Mouse (Mus musculus): Measurements from ENCODE around the gene Stat3. TPM values are rescaled to one million over a fixed set of nuclear protein-coding genes. Genes with fewer than 3 reads are reported as not detected.

The Stat3 gene
- polyA plus RNA-seq, 1 experiment from 2014 or later: 43.5 TPM

DNA sequence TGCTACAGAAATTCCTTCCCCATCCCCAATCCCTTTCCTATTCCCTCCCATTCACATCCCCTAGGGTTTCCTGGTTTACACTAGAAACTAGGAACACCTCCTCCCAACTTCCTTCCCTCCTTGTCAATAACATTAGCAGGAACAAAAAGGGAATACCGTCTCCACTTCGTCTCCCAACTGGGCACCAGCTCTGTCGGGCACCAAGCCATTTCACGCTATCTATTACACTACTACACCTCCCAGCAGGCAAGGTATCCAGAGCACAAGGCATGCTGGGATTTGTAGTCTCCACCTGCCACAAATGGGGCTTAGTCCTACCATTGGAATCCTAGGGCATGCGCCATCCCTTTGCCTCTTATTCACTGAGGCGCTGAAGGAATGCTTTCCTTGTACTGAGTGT is 21.2 kb upstream of the Stat3 start:
- Histone ChIP-seq H3K4me3 (ENCODE audit: low read depth, low read length) (no peak overlapping the region), H3K4me1 (ENCODE audit: control insufficient read depth, insufficient read depth, low read length) (peaks cover 43% of the 10 kb centered on the region), H3K4me2 (replicated peaks; ENCODE audit: low read depth, low read length) (no peak overlapping the region), H3K9ac (replicated peaks; ENCODE audit: low read depth, low read length) (no peak overlapping the region), H3K9me3 (ENCODE audit: control insufficient read depth, low read depth, low read length) (no peaks in the 10 kb centered on the region), H3K27ac (ENCODE audit: low read length) (no peak overlapping the region), H3K27me3 (ENCODE audit: control insufficient read depth, insufficient read depth, low read length) (peaks cover 13% of the 10 kb centered on the region), H3K36me3 (ENCODE audit: control insufficient read depth, insufficient read depth, low read length) (peaks cover 13% of the 10 kb centered on the region)
- ATAC-seq (ENCODE audit: insufficient number of reproducible peaks, insufficient read depth, low FRiP score, low read depth): no peak
- WGBS: 21% methylated on average over 6 of the region's 6 CpGs

DNA sequence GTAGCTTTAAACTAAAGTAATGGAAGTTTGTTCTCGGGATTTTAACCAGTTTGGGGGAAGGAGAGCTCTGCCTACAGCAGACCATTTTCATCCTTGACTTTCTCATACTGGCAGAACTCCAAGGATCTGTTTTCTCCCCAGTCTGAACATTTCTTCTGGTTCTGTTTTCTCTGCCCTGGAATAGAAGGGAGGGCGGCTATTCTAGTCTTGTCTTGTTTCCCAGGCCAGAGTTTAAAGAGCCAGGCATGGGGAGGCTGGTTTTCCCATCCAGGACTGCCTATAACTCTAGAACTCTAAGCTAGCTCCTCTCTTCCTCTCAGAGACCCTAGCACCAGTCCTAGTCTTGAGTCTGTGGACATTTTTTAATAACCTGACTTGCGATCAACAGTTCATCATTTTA is 20.5 kb upstream of the Stat3 start:
- Histone ChIP-seq H3K4me2 (replicated peaks; ENCODE audit: low read depth, low read length) (peak overlapping the region; percentile 20), H3K36me3 (ENCODE audit: control insufficient read depth, insufficient read depth, low read length) (peaks cover 13% of the 10 kb centered on the region), H3K27me3 (ENCODE audit: control insufficient read depth, insufficient read depth, low read length) (peaks cover 13% of the 10 kb centered on the region), H3K4me1 (ENCODE audit: control insufficient read depth, insufficient read depth, low read length) (peaks cover 37% of the 10 kb centered on the region), H3K4me3 (ENCODE audit: low read depth, low read length) (no peak overlapping the region), H3K27ac (ENCODE audit: low read length) (peak overlapping the region; percentile 44; the same call in 1 of the 2 replicates), H3K9me3 (ENCODE audit: control insufficient read depth, low read depth, low read length) (no peaks in the 10 kb centered on the region), H3K9ac (replicated peaks; ENCODE audit: low read depth, low read length) (no peak overlapping the region)
- ATAC-seq (ENCODE audit: insufficient number of reproducible peaks, insufficient read depth, low FRiP score, low read depth): no peak
- WGBS: 25% methylated on average over 3 of the region's 3 CpGs

DNA sequence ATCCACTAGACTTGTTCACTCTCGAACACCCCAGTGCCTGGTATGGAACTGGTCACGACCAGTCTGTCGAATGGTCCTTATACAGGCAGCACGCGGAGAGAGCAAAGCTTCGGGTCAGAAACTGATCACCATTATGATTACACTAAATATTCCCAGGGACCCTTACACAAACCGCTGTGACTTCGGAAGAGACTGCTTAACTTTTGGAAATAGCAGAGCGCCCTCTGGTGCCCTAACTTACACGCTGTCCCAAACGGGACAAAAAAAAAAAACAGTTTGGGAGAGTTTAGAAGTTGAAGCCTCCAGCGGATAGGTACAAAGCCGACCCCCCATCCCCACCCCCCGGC is 20.1 kb upstream of the Stat3 start:
- H3K4me3 ChIP-seq (ENCODE audit: low read depth, low read length): 0 out of 2 replicates have a peak overlapping the region, but pooled peaks have one; percentile 14
- peaks cover 13% of the 10 kb centered on the region for H3K36me3 ChIP-seq (ENCODE audit: control insufficient read depth, insufficient read depth, low read length)
- H3K27me3 ChIP-seq (ENCODE audit: control insufficient read depth, insufficient read depth, low read length): peaks cover 13% of the 10 kb centered on the region
- peak overlapping the region; percentile 44; the same call in 1 of the 2 replicates for H3K27ac ChIP-seq (ENCODE audit: low read length)
- no peak overlapping the region for H3K9ac ChIP-seq (replicated peaks; ENCODE audit: low read depth, low read length)
- H3K4me2 ChIP-seq (replicated peaks; ENCODE audit: low read depth, low read length): peak overlapping the region; percentile 20
- H3K9me3 ChIP-seq (ENCODE audit: control insufficient read depth, low read depth, low read length): no peaks in the 10 kb centered on the region
- no peak for ATAC-seq (ENCODE audit: insufficient number of reproducible peaks, insufficient read depth, low FRiP score, low read depth)
- H3K4me1 ChIP-seq (ENCODE audit: control insufficient read depth, insufficient read depth, low read length): peaks cover 33% of the 10 kb centered on the region
- WGBS: 5% methylated on average over 14 of the region's 14 CpGs

DNA sequence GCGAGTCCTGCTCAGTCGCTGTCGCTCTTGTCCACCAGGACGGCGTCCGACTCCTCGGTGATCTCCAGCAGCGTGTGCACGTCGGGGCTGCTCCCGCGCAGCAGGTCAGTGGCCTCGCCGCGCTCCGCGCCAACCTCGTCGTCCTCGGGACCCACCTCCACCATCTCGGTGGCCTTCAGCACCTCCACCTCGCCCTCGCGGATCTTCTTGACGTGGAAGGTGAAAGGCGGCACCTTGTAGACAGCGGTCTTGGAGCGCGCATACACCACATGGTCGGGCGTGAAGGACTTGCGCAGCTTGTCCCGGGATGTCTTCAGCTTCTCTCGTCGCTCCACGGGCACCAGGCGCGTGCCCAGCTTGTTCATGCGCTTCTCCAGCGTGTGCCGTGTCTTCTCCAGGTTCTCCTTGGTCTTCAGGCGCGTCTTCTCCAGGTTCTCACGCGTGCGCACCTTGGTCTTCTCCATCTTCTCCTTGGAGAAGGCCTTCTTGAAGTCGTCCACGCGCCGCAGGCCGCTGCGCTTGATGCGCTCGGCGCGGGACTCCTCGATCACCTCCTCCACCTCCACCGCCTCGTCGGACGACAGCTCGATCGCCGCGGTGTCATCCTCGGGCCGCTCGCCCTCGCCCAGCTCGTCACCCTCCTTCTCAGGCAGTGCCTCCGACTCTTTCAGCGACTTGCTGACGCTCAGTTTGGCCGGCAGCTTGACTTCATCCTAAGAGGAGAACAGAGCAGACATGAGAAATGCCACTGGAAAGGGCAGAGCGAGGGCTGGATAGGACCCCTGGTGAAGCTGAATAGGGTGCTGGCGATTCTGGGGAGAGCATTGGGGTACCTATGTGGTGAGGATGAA is 19.5 kb upstream of the Stat3 start:
- H3K27ac ChIP-seq (ENCODE audit: low read length): no peak overlapping the region
- H3K4me3 ChIP-seq (ENCODE audit: low read depth, low read length): peak overlapping the region; percentile 14
- H3K36me3 ChIP-seq (ENCODE audit: control insufficient read depth, insufficient read depth, low read length): peaks cover 13% of the 10 kb centered on the region
- WGBS: 26% methylated on average over 76 of the region's 76 CpGs
- H3K4me1 ChIP-seq (ENCODE audit: control insufficient read depth, insufficient read depth, low read length): peaks cover 27% of the 10 kb centered on the region
- H3K27me3 ChIP-seq (ENCODE audit: control insufficient read depth, insufficient read depth, low read length): peaks cover 13% of the 10 kb centered on the region
- H3K9ac ChIP-seq (replicated peaks; ENCODE audit: low read depth, low read length): no peak overlapping the region
- peak overlapping the region; percentile 20; the same call in 1 of the 2 replicates for H3K4me2 ChIP-seq (replicated peaks; ENCODE audit: low read depth, low read length)
- ATAC-seq (ENCODE audit: insufficient number of reproducible peaks, insufficient read depth, low FRiP score, low read depth): no peak
- no peaks in the 10 kb centered on the region for H3K9me3 ChIP-seq (ENCODE audit: control insufficient read depth, low read depth, low read length)

DNA sequence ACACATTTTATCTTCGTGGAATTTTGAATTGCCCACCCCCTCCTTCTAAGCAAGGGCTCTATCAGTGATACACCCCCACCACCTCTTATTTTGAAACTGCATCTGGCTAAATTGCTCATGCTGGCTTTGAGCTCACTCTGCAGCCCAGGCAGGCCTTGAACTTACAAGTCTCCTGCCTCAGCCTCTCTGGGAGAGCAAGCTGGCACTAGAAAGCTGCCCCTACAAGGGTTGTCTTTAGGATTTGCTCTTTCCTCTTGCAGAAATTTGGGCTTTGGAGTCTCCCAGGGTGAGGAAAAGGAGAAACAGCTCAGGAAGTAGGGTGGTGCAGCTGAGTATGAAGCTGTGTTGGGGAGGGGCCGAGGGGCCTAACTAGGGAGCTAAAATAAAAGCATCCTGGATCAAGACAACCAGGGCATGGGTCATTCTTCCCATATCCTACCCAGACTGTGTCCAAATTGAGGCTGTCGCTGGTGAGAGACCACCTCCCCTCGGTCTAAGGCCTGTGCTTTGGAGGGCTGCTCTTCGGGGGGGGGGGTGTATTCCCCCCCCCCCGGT is 18.7 kb upstream of the Stat3 start:
- no peak for ATAC-seq (ENCODE audit: insufficient number of reproducible peaks, insufficient read depth, low FRiP score, low read depth)
- Histone ChIP-seq H3K9me3 (ENCODE audit: control insufficient read depth, low read depth, low read length) (no peaks in the 10 kb centered on the region), H3K27me3 (ENCODE audit: control insufficient read depth, insufficient read depth, low read length) (peaks cover 13% of the 10 kb centered on the region), H3K4me2 (replicated peaks; ENCODE audit: low read depth, low read length) (no peak overlapping the region), H3K4me3 (ENCODE audit: low read depth, low read length) (no peak overlapping the region), H3K4me1 (ENCODE audit: control insufficient read depth, insufficient read depth, low read length) (peaks cover 19% of the 10 kb centered on the region), H3K27ac (ENCODE audit: low read length) (no peak overlapping the region), H3K9ac (replicated peaks; ENCODE audit: low read depth, low read length) (no peak overlapping the region), H3K36me3 (ENCODE audit: control insufficient read depth, insufficient read depth, low read length) (peaks cover 13% of the 10 kb centered on the region)
- WGBS: 52% methylated on average over 5 of the region's 6 CpGs

DNA sequence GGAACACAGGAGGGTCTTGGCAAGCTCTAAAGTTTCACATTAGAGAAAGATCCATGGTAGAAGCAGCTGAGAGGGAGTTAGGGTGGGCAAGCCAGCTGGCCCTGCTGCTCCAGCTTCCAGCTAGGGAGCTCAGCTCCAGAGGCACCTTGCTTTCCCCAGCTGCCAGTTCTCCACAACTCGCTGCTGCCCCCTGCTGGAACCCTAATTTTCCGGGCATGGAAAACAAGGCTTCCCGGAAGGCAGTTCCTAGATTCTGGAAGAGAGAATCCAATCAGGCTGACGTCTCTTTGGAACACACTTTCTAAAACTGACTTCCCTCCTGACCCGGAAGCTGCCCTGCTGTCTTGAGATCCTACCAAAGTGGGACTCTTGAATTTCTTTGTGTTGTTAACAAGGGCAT is 17.9 kb upstream of the Stat3 start:
- no peak overlapping the region for H3K4me2 ChIP-seq (replicated peaks; ENCODE audit: low read depth, low read length)
- no peak overlapping the region for H3K4me3 ChIP-seq (ENCODE audit: low read depth, low read length)
- 3% methylated on average over 5 of the region's 5 CpGs for WGBS
- no peak overlapping the region for H3K9ac ChIP-seq (replicated peaks; ENCODE audit: low read depth, low read length)
- peaks cover 13% of the 10 kb centered on the region for H3K27me3 ChIP-seq (ENCODE audit: control insufficient read depth, insufficient read depth, low read length)
- H3K36me3 ChIP-seq (ENCODE audit: control insufficient read depth, insufficient read depth, low read length): peaks cover 13% of the 10 kb centered on the region
- ATAC-seq (ENCODE audit: insufficient number of reproducible peaks, insufficient read depth, low FRiP score, low read depth): no peak
- H3K27ac ChIP-seq (ENCODE audit: low read length): no peak overlapping the region
- peaks cover 15% of the 10 kb centered on the region for H3K4me1 ChIP-seq (ENCODE audit: control insufficient read depth, insufficient read depth, low read length)
- no peaks in the 10 kb centered on the region for H3K9me3 ChIP-seq (ENCODE audit: control insufficient read depth, low read depth, low read length)

DNA sequence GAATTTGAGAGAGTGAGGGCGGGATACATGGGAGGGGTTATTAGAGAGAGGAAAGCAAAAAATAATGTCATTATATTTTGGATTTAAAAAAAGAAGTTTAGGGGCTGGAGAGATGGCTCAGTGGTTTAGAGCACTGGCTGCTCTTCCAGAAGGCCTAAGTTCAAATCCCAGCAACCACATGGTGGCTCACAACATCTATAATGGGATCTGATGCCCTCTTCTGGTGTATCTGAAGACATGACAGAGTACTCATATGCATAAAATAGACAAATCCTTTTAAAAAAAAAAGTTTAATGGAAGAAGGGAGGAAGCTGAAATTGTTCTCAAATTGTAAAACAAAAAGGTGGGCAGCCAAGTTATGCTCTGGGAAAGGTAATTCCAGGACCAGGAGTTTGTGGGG is 10.2 kb upstream of the Stat3 start:
- no peak overlapping the region for H3K9ac ChIP-seq (replicated peaks; ENCODE audit: low read depth, low read length)
- no peak overlapping the region for H3K4me2 ChIP-seq (replicated peaks; ENCODE audit: low read depth, low read length)
- no peaks in the 10 kb centered on the region for H3K27me3 ChIP-seq (ENCODE audit: control insufficient read depth, insufficient read depth, low read length)
- no peaks in the 10 kb centered on the region for H3K9me3 ChIP-seq (ENCODE audit: control insufficient read depth, low read depth, low read length)
- no peak for ATAC-seq (ENCODE audit: insufficient number of reproducible peaks, insufficient read depth, low FRiP score, low read depth)
- WGBS: 90% methylated on average over 1 of the region's 1 CpGs
- peaks cover 8% of the 10 kb centered on the region; the same call in 1 of the 2 replicates for H3K4me1 ChIP-seq (ENCODE audit: control insufficient read depth, insufficient read depth, low read length)
- no peaks in the 10 kb centered on the region for H3K36me3 ChIP-seq (ENCODE audit: control insufficient read depth, insufficient read depth, low read length)
- no peak overlapping the region for H3K27ac ChIP-seq (ENCODE audit: low read length)
- H3K4me3 ChIP-seq (ENCODE audit: low read depth, low read length): no peak overlapping the region

DNA sequence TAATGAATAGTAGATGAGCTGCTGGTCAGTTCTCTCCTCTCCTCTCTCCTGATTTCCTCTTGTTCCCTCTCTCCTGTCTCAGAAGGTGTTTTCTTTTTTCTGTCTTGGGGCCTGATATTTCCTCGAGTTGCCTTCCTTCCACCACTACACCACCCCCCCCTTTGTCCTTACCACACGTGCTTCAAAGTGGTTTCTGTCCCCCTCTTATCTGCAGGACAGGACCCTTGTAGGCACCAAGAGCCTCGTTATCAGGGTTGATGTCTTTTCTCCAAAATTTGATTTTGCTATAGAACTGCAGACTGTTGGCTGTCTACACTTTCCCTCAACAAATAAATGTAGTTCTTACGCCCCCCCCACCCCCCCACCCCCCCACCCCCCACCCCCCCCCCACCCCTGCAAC is 9.0 kb upstream of the Stat3 start:
- ATAC-seq (ENCODE audit: insufficient number of reproducible peaks, insufficient read depth, low FRiP score, low read depth): no peak
- WGBS: 70% methylated on average over 4 of the region's 4 CpGs
- Histone ChIP-seq H3K4me2 (replicated peaks; ENCODE audit: low read depth, low read length) (no peak overlapping the region), H3K27me3 (ENCODE audit: control insufficient read depth, insufficient read depth, low read length) (no peaks in the 10 kb centered on the region), H3K4me1 (ENCODE audit: control insufficient read depth, insufficient read depth, low read length) (peaks cover 8% of the 10 kb centered on the region; the same call in 1 of the 2 replicates), H3K36me3 (ENCODE audit: control insufficient read depth, insufficient read depth, low read length) (no peaks in the 10 kb centered on the region), H3K27ac (ENCODE audit: low read length) (no peak overlapping the region), H3K4me3 (ENCODE audit: low read depth, low read length) (no peak overlapping the region), H3K9ac (replicated peaks; ENCODE audit: low read depth, low read length) (no peak overlapping the region), H3K9me3 (ENCODE audit: control insufficient read depth, low read depth, low read length) (no peaks in the 10 kb centered on the region)

Data from stomach, embryonic 14.5 days (tissue).